Mouse (Mus musculus): ENCODE results near the gene Gck. TPM values are rescaled to one million over a fixed set of nuclear protein-coding genes. Genes with fewer than 3 reads are reported as not detected.
"Not testable (repeated sequence)": the region's sequence is repeated elsewhere in the genome, so short reads cannot be mapped to it uniquely, and the experiment has no call there.

The Gck gene
- total RNA-seq, 2 experiments from 2014 or later, result 2.4 to 3.7 TPM

DNA sequence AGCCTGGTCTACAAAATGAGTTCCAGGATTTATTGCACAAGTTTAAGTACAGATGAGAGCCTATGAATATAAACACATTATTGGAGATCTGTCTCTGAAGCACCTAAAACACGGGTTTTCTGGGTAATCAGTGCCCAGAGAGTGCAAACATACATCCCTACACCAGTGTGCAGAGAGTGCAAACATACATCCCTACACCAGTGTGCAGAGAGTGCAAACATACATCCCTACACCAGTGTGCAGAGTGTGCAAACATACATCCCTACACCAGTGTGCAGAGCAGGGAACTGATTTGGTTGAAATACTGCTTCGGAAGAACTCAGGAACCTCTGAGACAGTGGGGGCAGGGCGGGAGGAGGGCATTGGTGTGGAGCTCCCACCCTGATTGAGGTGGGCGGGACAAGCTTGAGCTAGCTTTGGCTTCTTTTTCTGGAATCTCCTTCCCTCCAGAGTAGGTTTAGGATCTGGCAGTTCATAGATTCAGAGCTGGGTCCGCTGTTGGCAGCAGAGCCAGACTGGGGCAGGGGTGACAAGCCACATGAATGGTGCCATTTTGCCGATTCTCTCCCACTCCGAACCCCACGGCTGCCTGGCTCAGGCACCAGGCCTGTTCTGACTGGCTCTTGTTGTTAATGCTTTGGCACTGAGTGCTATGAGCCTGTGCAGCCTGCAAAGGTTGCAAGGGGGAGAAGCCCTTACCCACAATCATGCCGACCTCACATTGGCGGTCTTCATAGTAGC is 43.9 kb downstream of the Gck start:
- no peak for DNase-seq

DNA sequence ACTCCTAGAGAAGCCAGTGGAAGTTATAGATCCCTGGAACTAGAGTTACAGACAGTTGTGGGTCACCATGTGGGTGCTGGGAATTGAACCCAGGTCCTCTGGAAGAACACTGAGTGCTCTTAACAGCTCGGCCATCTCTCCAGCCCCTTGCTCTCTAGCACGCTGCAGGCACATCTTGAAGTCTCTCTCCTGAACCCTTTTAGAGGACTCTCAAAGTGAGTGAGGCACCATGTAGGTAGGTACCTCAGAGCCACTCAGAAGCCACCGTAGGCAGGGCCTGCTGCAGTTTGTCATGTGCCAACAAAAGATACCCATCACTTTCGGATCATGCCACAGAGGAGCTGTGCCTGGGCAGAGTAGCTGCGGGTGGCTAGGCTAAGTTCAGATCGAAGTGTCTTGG is 45.0 kb downstream of the Gck start:
- DNase-seq, result no peak

DNA sequence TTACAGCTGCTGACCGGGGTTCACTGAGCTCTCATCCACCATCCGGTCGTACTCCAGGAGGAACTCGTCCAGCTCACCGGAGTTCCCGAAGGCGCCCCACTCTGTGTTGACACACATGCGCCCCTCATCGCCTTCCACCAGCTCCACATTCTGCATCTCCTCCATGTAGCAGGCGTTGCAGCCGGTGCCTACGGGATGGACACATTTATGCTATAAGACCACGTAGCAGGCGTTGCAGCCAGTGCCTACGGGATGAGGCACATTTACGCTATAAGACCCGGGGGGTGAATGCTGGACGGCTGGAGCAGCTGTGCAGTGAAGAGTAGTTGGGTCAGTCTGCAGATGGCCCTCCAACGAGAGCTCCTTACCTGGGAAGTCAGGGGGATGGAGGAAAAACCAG is 45.5 kb downstream of the Gck start:
- DNase-seq, result no peak

DNA sequence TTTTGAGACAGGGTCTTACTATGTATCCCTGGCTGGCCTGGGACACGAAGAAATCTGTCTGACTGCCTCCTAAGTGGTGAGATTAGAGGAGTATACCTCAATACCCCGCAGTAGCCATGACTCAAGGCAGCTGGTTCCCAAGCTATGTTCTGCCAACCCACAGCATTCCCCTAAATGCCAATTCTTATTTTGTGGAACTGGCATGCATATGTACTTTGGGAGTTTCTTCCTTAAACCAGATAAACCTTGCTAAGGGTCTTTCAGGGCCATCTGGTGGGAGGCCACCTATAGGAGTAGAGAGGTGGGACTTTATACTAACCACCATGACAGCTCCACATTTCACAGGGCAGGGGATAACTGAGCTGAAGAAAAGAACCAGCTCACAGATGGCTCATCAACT is 46.0 kb downstream of the Gck start:
- DNase-seq, result no peak

DNA sequence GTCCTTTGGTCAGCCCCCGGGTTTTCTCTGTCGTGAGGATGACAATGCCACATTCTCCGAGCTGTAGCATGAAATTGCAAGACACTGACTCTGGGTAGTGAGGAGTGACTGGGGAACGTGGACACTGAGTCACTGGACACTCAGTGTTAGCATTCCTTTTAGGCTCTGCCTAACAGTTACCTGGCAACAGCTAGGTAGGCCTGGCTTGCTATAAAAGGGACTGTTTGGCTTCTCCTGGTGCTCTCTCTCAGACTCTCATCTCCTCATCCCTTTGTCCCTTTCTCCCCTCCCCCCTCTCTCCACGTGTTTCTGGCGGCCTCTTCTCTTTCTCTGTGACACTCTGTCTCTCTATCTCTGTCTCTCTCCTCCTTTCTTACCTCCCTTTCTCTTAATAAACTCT is 47.5 kb downstream of the Gck start:
- no peak for DNase-seq

DNA sequence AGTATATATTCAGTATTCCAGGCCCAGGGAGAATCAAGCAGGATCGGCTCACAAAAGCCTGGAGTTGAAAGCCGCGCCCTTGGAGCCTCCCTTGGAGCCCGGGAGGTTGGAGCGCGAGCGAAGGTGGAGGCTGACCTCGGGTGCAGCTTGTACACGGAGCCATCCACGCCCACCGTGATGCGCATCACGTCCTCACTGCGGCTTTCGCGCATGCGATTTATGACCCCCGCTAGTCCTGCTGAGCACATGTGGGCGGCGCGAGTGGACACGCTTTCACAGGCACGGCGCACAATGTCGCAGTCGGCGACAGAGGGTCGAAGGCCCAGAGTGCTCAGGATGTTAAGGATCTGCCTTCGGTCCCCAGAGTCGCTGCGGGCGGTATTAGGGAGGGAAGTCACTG is 47.9 kb downstream of the Gck start:
- no peak for DNase-seq

DNA sequence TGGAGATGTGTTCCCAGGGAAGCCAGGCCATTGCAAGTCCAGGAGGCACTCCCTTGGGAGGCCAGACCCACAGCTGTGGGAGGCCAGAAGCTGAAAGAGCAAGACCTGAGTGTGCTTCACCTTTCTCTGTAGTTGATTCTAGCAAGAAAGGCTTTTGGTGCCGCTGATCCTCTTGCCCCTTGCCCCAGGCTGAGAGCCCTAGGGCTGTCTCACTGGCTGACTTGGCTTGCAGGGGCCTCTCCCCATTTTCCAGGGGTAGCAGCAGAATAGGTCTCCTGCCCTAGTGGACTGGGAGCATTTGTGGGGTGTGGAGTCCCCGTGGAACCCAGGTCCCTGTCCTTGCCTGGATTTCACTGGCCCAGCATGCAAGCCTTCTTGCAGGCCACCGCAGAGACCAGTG is 48.6 kb downstream of the Gck start:
- DNase-seq, result no peak

DNA sequence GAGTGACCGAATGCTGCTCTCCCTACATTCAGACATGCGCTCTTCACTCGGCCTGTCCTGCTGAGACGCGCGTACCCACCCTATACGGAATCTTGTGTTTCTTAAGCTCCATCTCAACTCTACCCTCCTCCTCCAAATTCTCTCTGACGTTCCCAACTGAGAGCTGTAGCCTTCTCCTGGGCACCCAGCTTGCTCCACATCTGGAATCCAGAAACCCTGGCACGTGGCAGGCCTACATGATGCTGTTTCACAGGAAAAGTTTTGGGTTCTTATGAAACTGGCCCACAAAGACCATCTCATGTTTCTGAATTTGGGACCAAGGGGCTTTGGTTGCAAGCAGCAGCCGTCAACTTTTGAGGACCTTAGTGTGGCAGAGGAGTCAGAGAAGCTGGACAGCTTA is 50.6 kb downstream of the Gck start:
- DNase-seq, result no peak

DNA sequence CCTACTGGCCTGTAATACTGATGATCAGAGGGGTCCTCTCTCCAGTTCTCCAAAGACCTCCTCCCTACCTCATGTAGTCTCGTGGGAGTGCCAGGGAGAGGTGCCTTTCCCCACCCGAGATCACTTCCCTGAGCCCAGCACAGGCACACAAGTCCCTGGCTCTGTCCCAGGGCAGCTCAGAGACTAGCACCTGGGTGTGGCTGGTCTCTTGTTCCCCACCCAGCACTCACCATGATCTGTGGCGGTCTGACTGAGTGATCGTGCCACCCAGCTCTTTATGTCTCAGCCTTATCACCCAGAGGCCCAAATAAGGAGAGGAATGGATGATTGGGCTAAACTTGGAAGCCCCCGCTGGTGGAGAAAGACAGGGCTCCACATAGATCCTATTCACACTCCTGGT is 51.4 kb downstream of the Gck start, which contains the start of gene Myl7:
Myl7 (minus strand) TSS at position 252 of the 400 bp plus-strand sequence.
- no peak for DNase-seq

DNA sequence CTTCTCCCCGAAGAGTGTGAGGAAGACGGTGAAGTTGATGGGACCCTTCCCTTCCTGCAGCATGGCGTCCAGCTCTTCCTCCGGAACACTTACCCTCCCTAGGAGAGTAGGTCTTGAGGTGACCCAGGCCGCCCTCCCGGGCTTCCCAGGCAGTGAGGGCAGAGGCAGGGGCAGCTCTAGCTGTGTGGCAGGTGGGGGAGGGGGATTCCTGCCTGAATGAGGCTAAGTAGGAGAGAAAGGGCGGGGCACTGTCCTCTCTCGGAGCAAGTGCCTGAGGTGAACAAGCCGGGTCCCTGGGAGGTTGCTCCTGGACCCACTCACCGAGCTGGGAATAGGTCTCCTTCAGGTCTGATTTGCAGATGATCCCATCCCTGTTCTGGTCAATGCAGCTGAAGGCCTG is 52.0 kb downstream of the Gck start:
- DNase-seq, result no peak

DNA sequence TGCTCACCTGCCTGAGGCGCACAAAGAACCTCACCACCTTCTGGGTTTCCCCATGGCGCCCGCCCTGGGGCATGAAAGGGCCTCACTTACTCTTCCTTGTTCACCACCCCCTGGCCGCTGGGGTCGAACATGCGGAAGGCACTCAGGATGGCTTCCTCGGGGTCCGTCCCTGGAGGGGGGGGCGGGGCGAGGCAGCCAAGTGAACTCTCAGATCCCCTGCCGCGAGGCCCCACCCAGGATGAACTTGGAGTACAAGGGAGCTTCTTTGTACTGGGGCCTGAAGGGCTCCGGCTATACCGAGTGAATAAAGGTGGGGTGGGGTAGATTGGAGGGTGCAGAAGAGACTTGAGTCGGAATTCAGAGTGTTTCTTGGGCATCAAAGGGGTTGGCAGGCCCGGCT is 52.7 kb downstream of the Gck start:
- no peak for DNase-seq

DNA sequence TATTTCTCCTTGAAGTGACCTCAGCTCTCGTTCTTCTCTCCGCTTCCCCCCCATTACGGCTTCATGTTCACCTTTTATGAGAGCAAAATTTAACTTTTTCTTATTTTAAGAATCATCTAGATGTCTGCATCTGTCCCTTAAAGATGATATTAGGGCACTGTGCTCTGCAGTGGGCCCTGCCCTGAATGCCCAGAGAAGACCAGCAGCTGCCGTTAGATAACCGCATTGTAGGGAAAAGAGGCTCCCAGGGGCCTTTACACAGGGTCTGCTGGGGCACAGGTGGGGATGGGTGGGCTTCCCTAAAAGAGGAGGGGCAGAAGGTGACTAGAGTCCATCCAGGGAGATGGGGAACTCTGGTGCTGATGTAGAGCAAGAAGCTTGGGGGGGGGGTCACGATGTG is 56.1 kb downstream of the Gck start:
- DNase-seq, result no peak

DNA sequence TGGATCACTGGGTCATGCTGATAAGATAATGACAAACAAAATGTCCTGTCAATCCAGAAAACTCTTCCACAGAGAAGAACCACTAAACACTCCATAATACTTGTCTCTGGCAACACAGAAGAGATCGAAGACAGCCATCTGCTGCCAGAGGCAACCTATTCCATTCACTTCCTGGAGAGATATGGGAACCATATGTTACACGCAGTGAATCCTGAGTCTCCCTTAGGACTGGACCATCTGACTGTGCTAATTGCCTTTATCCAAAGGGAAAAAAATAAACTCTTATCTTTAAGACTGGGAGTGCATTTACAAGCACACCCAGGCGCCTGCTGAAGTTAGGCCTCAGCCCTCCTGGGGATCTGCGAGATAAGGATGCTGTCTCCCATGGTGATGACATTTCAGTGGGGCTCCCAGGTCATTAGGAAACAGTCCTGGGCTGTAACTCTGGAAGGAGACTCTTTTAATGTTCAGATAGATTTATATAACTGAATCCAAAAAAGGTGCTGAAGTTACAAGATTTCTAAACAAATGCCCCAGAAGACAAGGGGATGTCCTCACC is 57.0 kb downstream of the Gck start:
- no peak for DNase-seq

DNA sequence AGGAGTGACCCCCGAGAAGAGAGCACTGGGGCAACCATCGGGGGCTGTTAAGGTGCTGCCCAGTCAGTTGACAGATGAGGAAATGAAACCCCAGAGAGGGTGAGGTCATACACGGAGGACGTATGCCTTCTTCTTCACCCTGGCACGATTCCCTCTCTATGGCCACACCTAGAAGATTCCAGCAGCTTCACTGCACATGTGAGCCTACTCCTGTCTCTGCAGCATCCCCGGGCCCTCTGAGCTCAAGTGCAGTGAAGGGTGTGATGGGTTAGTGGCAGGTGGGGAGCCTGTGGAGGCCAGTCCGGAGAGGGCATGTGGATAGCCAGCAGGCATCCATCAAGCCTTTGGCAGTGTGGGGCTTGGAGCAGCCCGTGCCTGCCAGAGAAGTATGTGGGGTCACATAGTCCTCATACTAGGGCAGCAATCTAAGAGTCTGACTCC is 57.7 kb downstream of the Gck start:
- DNase-seq, result no peak

DNA sequence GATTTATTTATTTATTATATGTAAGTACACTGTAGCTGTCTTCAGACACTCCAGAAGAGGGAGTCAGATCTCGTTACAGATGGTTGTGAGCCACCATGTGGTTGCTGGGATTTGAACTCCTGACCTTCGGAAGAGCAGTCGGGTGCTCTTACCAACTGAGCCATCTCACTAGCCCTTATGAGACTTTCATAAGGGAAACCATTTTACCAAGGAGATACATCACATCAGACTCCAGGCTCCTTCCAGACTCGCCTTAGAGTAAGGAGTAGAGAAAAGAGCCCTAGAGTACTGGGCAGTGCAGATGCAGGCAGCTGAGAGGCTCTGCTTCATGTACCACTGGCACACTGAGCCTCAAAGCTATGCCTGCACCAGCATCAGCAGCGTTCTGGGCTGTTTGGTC is 61.3 kb downstream of the Gck start:
- DNase-seq, result not testable (repeated sequence)

DNA sequence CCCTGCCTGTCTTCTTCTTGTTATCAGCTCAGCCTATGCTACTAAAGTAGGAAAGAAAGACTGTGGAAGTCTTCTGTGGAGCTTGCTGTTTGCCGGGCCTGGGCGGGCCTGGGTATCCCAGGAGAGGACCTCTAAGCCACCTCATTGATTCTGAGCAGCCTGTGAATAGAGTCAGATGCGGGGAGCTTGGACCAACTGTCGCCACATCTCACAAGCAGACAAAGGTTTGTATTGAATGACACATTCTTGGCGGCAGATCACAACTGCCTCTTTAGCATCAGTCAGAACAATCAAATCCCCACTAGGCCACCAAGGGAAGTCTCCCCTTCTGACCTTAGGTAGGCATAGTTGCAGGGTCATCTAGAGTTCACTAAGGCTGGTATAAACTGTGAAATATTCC is 62.6 kb downstream of the Gck start:
- DNase-seq, result no peak

DNA sequence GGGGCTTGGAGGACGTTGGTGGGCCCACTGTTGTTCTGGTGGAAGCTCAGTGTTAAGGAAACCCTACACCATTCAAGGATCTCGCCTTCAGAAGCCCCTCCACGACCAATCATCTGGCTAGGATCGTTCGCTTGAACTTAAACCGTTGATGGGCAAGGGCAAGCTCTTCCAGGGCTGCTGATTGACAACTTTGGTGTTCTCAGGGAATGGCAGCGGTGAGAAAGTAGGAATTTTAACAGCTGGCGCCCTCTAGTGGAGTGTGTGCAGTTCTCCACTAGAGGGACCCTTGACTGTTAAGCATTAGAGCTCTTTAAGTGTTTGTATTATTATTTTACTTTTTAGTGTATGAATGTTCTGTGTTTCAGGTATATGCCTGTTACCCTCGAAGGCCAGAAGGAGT is 63.7 kb downstream of the Gck start:
- DNase-seq, result peak; percentile 49 to 64

DNA sequence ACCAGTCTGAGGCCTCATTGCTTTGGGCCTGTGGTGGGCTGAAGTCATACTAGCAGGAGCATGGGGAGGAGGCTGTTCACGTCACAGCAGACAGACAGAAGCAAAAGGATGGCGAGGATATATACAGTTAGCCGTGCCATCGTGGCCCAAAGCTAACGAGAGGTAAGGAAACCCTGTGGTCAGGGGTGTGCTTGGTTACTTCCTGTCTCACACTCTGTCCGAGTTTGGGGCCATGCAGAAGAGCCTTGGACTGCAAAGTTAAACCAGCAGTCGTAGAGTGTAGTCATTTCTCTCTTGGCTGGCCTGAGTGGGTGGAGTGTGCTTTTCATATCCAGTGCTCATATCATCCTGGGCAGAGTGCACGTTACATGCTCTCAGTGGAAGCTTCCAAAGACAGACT is 67.4 kb downstream of the Gck start:
- DNase-seq, result no peak

DNA sequence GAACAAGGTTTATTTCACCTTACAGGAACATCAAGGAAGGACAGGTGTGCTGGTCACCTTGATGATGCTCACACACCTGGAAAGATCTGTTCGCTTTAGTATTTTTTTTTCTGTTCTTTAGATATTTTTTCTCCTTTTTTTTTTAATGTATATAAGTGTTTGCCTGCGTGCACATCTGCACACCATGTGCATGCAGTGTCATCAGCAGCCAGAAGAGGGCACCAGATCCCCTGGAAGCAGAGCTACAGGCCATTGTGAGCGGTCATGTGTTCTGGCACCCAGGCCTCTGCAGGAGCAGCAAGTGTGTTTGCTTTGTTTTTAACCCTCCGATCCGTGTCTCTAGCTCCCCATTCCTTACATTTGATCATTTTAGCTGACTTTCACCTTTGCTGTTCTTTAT is 70.0 kb downstream of the Gck start:
- DNase-seq, result peak in 1 of 2 experiments; percentile 49

DNA sequence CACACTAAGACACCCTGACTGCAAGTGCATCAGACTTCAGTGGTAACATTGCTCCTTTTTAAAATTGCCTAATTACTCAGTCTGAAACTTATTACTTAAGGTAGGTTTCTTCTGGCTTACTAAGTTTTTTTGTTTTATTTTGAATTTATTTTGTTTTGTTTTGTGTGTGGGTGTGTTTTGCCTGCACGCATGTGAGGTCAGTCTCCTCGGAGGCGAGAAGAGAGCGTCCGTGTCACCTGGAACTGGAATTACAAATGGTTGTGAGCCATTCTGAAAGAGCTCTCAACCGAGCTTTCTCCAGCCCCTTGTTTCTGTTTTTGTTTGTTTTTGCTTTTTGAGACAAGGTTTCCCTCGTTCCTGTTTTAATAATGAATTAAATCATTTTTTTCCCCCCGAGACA is 71.2 kb downstream of the Gck start:
- DNase-seq, result no peak

DNA sequence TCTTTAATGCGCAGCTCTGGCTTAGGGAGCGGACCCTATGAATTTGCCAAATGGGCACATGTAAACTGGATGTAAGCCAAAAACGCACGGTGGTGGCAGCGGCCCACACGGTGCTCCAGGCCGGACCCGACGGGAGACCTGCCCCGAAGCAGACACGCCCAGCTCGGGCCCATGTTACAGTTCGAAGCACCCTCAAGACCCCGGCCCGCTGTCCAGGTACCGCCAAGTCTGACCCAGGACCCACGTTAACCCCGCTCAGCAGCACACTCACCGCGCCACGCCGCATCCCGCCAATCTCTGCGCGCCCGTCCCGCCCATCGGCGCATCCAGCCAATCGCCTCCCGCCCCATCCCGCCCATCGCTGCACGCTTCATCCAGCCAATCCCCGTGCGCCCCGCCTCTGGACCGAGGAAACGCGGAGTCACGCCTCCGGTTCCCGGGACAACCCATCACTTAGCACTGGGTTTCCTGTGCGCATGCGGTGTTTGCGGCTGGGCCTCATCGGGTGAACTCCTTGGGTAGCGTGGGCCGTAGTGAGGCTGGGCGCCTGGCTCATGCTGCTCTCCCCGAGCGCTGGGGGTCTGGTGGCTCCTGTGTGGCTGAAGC is 71.9 kb downstream of the Gck start, which contains the start of gene Pold2:
Pold2 (minus strand) TSS at position 372 of the 606 bp plus-strand sequence.
- DNase-seq, result peak; percentile 97

DNA sequence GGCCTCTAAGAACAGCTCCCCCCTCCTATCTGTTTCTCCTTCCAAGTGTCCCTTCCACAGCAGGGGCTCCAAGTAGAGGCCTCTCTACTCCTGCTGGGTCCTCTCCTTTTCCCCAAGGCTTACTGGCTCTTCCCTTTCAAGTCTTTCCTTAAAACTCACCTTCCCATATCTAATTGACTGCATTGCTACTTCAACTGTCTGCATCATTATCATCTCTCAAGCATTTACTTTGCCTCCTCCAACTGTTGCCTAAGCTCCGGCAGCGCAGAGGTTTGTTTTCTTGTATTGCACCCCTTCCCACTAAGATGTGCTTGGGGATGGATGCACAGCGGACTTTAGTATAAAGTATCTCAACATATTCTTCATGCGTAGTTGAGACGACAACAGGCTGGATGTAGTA is 72.5 kb downstream of the Gck start:
- no peak for DNase-seq

DNA sequence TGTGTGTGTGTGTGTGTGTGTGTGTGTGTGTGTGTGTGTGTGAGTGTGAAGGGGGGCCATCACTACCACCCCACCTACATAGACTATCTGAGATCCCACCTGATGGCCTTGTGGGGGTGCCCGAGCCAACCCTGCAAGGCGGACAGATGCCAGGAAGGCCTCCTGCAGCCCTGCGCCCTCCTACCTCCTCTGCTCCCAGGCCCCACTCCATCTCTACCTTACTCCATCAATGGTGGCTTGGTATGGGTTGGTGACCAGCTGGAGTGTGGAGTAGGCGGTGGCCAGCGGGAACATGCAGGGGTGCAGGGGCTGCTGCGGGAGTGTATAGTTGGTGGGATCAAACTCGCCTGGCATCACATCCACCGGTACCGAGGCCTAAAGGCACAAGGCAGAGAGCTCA is 76.7 kb downstream of the Gck start:
- DNase-seq, result no peak

DNA sequence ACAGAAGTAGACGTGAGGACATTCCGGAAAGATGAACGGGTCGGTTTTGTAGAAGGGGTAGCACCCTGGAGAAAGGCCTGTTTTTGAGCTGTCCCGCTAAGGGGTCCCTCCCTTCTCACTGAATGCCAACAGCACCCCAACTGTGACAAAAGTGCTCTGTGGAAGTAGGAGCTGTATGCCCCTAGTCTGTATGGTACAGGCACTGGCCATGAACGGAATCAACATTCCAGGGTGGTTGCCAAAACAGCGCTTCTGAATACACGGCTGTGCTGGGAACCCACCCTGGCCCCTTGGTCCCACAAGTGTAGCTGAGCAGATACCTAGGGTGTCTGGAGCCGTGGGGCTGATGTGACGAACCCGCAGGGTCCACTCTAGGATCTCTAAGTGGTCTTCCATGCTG is 77.2 kb downstream of the Gck start:
- DNase-seq, result no peak
